Mouse (Mus musculus): ENCODE measurements around the gene Ddr1. TPM values are rescaled to one million over a fixed set of nuclear protein-coding genes. Genes with fewer than 3 reads are reported as not detected.

Ddr1 gene
- polyA plus RNA-seq, 1 experiment from 2014 or later = 30.0 TPM

GRCm38 (mm10) chr17:35697759-35698500, 6.5 kb downstream of the Ddr1 start:
- Histone ChIP-seq H3K27me3 (replicated peaks; ENCODE audit: control insufficient read depth, insufficient read depth, low read length) (no peaks in the 10 kb centered on the region), H3K9ac (ENCODE audit: low read depth, low read length) (no peak overlapping the region; the same call in 1 of the 2 replicates), H3K4me2 (replicated peaks; ENCODE audit: low read depth) (peak overlapping the region; percentile 61), H3K9me3 (ENCODE audit: control insufficient read depth) (no peaks in the 10 kb centered on the region), H3K4me1 (replicated peaks; ENCODE audit: control insufficient read depth, insufficient read depth, low read length) (peaks cover 11% of the 10 kb centered on the region; the same call in 1 of the 2 replicates), H3K4me3 (ENCODE audit: low read depth, low read length) (peak overlapping the region; percentile 14; the same call in 1 of the 2 replicates), H3K27ac (ENCODE audit: low read depth, low read length) (peak overlapping the region; percentile 29; the same call in 1 of the 2 replicates), H3K36me3 (ENCODE audit: control insufficient read depth, insufficient read depth) (peaks cover 10% of the 10 kb centered on the region)
- no peak for TF ChIP-seq CTCF (IDR thresholded peaks at IDR 0.05; ENCODE audit: low read depth)
- WGBS = 7% methylated on average over 16 of the region's 16 CpGs
- ATAC-seq = peak; percentile 46

- H3K4me2 ChIP-seq (replicated peaks; ENCODE audit: low read depth) = peak overlapping the region; percentile 61
- peaks cover 15% of the 10 kb centered on the region for H3K36me3 ChIP-seq (ENCODE audit: control insufficient read depth, insufficient read depth)
- H3K4me3 ChIP-seq (ENCODE audit: low read depth, low read length) = peak overlapping the region; percentile 14; the same call in 1 of the 2 replicates
- ATAC-seq = no peak
- no peak for TF ChIP-seq CTCF (IDR thresholded peaks at IDR 0.05; ENCODE audit: low read depth)
- no peak overlapping the region for H3K9ac ChIP-seq (ENCODE audit: low read depth, low read length)
- peak overlapping the region; percentile 5; the same call in 1 of the 2 replicates for H3K27ac ChIP-seq (ENCODE audit: low read depth, low read length)
- no peaks in the 10 kb centered on the region for H3K9me3 ChIP-seq (ENCODE audit: control insufficient read depth)
- WGBS = 27% methylated on average over 1 of the region's 1 CpGs
- H3K27me3 ChIP-seq (replicated peaks; ENCODE audit: control insufficient read depth, insufficient read depth, low read length) = no peaks in the 10 kb centered on the region
- H3K4me1 ChIP-seq (replicated peaks; ENCODE audit: control insufficient read depth, insufficient read depth, low read length) = peaks cover 11% of the 10 kb centered on the region; the same call in 1 of the 2 replicates
These were observed 7.0 kb downstream of the Ddr1 start for GRCm38 (mm10) chr17:35697429-35697758.

- 35% methylated on average over 6 of the region's 6 CpGs for WGBS
- Histone ChIP-seq H3K4me2 (replicated peaks; ENCODE audit: low read depth) (peak overlapping the region; percentile 61; the same call in 1 of the 2 replicates), H3K4me3 (ENCODE audit: low read depth, low read length) (no peak overlapping the region), H3K9me3 (ENCODE audit: control insufficient read depth) (no peaks in the 10 kb centered on the region), H3K27ac (ENCODE audit: low read depth, low read length) (no peak overlapping the region), H3K36me3 (ENCODE audit: control insufficient read depth, insufficient read depth) (peaks cover 22% of the 10 kb centered on the region), H3K4me1 (replicated peaks; ENCODE audit: control insufficient read depth, insufficient read depth, low read length) (peaks cover 9% of the 10 kb centered on the region; the same call in 1 of the 2 replicates), H3K27me3 (replicated peaks; ENCODE audit: control insufficient read depth, insufficient read depth, low read length) (no peaks in the 10 kb centered on the region), H3K9ac (ENCODE audit: low read depth, low read length) (no peak overlapping the region)
- ATAC-seq = no peak
- no peak for TF ChIP-seq CTCF (IDR thresholded peaks at IDR 0.05; ENCODE audit: low read depth)
These were observed 7.7 kb downstream of the Ddr1 start for GRCm38 (mm10) chr17:35696691-35697090.

- Histone ChIP-seq H3K4me2 (replicated peaks; ENCODE audit: low read depth) (no peak overlapping the region), H3K9ac (ENCODE audit: low read depth, low read length) (no peak overlapping the region), H3K27me3 (replicated peaks; ENCODE audit: control insufficient read depth, insufficient read depth, low read length) (no peaks in the 10 kb centered on the region), H3K27ac (ENCODE audit: low read depth, low read length) (no peak overlapping the region; the same call in 1 of the 2 replicates), H3K4me3 (ENCODE audit: low read depth, low read length) (no peak overlapping the region), H3K4me1 (replicated peaks; ENCODE audit: control insufficient read depth, insufficient read depth, low read length) (0 out of 2 replicates have a peak, but pooled peaks cover 9% of the 10 kb centered on the region), H3K9me3 (ENCODE audit: control insufficient read depth) (no peaks in the 10 kb centered on the region), H3K36me3 (ENCODE audit: control insufficient read depth, insufficient read depth) (peaks cover 36% of the 10 kb centered on the region)
- ATAC-seq = no peak
- peak; percentile 70 for TF ChIP-seq CTCF (IDR thresholded peaks at IDR 0.05; ENCODE audit: low read depth)
- WGBS = 93% methylated on average over 2 of the region's 2 CpGs
These were observed 9.1 kb downstream of the Ddr1 start for GRCm38 (mm10) chr17:35695289-35695688.

DNA sequence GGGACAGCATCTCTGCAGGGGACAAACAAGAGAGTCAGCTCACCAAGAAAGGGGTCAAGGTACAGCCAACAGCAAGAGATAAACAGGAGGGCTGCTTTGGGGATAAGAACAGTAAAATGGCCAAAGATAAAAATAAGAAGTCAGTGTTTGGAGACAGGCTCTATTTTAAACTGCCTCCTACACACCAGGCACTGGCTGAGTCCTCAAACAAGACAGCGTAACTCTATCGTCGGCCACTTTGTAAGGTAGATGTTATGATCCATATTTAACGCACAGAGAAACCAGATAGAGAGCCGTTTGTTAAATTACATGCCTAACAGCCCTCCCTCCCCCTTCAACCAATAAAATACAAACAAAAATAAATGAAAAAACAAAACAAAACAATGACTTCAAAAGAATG, 10.5 kb downstream of the Ddr1 start:
- Histone ChIP-seq H3K9me3 (ENCODE audit: control insufficient read depth) (no peaks in the 10 kb centered on the region), H3K4me1 (replicated peaks; ENCODE audit: control insufficient read depth, insufficient read depth, low read length) (0 out of 2 replicates have a peak, but pooled peaks cover 9% of the 10 kb centered on the region), H3K27me3 (replicated peaks; ENCODE audit: control insufficient read depth, insufficient read depth, low read length) (no peaks in the 10 kb centered on the region), H3K4me2 (replicated peaks; ENCODE audit: low read depth) (no peak overlapping the region), H3K36me3 (ENCODE audit: control insufficient read depth, insufficient read depth) (peaks cover 50% of the 10 kb centered on the region), H3K27ac (ENCODE audit: low read depth, low read length) (no peak overlapping the region), H3K4me3 (ENCODE audit: low read depth, low read length) (no peak overlapping the region), H3K9ac (ENCODE audit: low read depth, low read length) (no peak overlapping the region)
- no peak for ATAC-seq
- no peak for TF ChIP-seq CTCF (IDR thresholded peaks at IDR 0.05; ENCODE audit: low read depth)
- 79% methylated on average over 5 of the region's 5 CpGs for WGBS

GRCm38 (mm10) chr17:35692368-35692767, 12.1 kb downstream of the Ddr1 start:
- WGBS = 84% methylated on average over 4 of the region's 4 CpGs
- no peak for ATAC-seq
- H3K27ac ChIP-seq (ENCODE audit: low read depth, low read length) = no peak overlapping the region
- H3K27me3 ChIP-seq (replicated peaks; ENCODE audit: control insufficient read depth, insufficient read depth, low read length) = no peaks in the 10 kb centered on the region
- no peak overlapping the region for H3K4me2 ChIP-seq (replicated peaks; ENCODE audit: low read depth)
- H3K4me1 ChIP-seq (replicated peaks; ENCODE audit: control insufficient read depth, insufficient read depth, low read length) = 0 out of 2 replicates have a peak, but pooled peaks cover 4% of the 10 kb centered on the region
- H3K36me3 ChIP-seq (ENCODE audit: control insufficient read depth, insufficient read depth) = peaks cover 66% of the 10 kb centered on the region
- H3K9ac ChIP-seq (ENCODE audit: low read depth, low read length) = no peak overlapping the region
- no peak for TF ChIP-seq CTCF (IDR thresholded peaks at IDR 0.05; ENCODE audit: low read depth)
- no peaks in the 10 kb centered on the region for H3K9me3 ChIP-seq (ENCODE audit: control insufficient read depth)
- no peak overlapping the region for H3K4me3 ChIP-seq (ENCODE audit: low read depth, low read length)
